Mouse (Mus musculus) CH12.LX (cell line): ENCODE results near the gene Tnp1. TPM values are rescaled to one million over a fixed set of nuclear protein-coding genes. Genes with fewer than 3 reads are reported as not detected.

Experiments
- DNase-seq: peaks from one replicate; pipeline ENCODE4 v3.0.0-alpha.2; 2013; ENCODE audit errors: extremely low read depth
- H3K27ac ChIP-seq: 2 replicates; pipeline ENCODE4 v1.5.1; 2012; ENCODE audit warnings: low read depth, mild to moderate bottlenecking, control low read depth, moderate library complexity; ENCODE audit not compliant: insufficient read depth
- H3K27me3 ChIP-seq: replicated peaks from 2 replicates; pipeline ENCODE3; 2012; ENCODE audit warnings: inconsistent platforms
- H3K36me3 ChIP-seq, 2 experiments: replicated peaks in 1 of 2; 2 replicates each; pipeline versions ENCODE3 to v1.6.1; 2012; ENCODE audit warnings: inconsistent platforms in 1 of 2, low read length in 1 of 2, mild to moderate bottlenecking in 1 of 2, mixed read lengths in 1 of 2, moderate library complexity in 1 of 2; ENCODE audit not compliant: control insufficient read depth in 1 of 2, insufficient read depth in 1 of 2
- H3K4me1 ChIP-seq, 2 experiments: 2 replicates each; pipeline ENCODE4 v1.6.1; 2012; ENCODE audit warnings: inconsistent platforms in 1 of 2, moderate library complexity in 1 of 2; ENCODE audit not compliant: insufficient read depth in 2 of 2, control insufficient read depth in 1 of 2
- H3K4me2 ChIP-seq: 2 replicates; pipeline ENCODE4 v1.6.1; 2012; ENCODE audit warnings: low read depth, mild to moderate bottlenecking, control low read depth; ENCODE audit not compliant: poor library complexity, insufficient read depth, severe bottlenecking
- H3K4me3 ChIP-seq, 3 experiments: fragments of 150-350 bp in 1 of 3; sonication (generic) in 1 of 3; replicated peaks in 1 of 3; 2 replicates each; pipeline versions ENCODE3 to v1.5.1; 2011 to 2012; ENCODE audit warnings: low read depth in 2 of 3, low read length in 2 of 3, mild to moderate bottlenecking in 2 of 3, moderate library complexity in 2 of 3, control low read depth in 1 of 3, improper control_type of control experiment in 1 of 3, inconsistent platforms in 1 of 3, mixed read lengths in 1 of 3; ENCODE audit not compliant: poor library complexity in 1 of 3
- H3K79me2 ChIP-seq: replicated peaks from 2 replicates; pipeline ENCODE4 v1.6.1; 2012; ENCODE audit warnings: mild to moderate bottlenecking, moderate library complexity; ENCODE audit not compliant: control insufficient read depth, poor library complexity, insufficient read depth, severe bottlenecking; ENCODE audit errors: extremely low read depth
- H3K9ac ChIP-seq: 2 replicates; pipeline ENCODE4 v1.6.1; 2012; ENCODE audit warnings: low read depth, mild to moderate bottlenecking, control low read depth, moderate library complexity; ENCODE audit not compliant: insufficient read depth
- H3K9me3 ChIP-seq: replicated peaks from 2 replicates; pipeline ENCODE3; 2012; ENCODE audit warnings: low read length, inconsistent platforms, mixed read lengths
- CHD2 ChIP-seq: IDR thresholded peaks from 2 replicates; pipeline ENCODE4 v1.6.1; 2011; ENCODE audit warnings: low read length, improper control_type of control experiment
- CTCF ChIP-seq, 2 experiments: IDR thresholded peaks in 1 of 2; conservative IDR thresholded peaks in 1 of 2; 2 replicates each; pipeline ENCODE4 v1.5.1; 2011 to 2012; ENCODE audit warnings: low read depth in 2 of 2, low read length in 2 of 2, improper control_type of control experiment in 1 of 2, inconsistent platforms in 1 of 2, mild to moderate bottlenecking in 1 of 2, moderate library complexity in 1 of 2
- E2F4 ChIP-seq: IDR thresholded peaks from 2 replicates; pipeline ENCODE4 v1.6.1; 2011; ENCODE audit warnings: low read depth, low read length, improper control_type of control experiment; ENCODE audit not compliant: insufficient replicate concordance
- ELF1 ChIP-seq: IDR thresholded peaks from 2 replicates; pipeline ENCODE4 v1.6.1; 2014; ENCODE audit warnings: low read depth, mild to moderate bottlenecking, inconsistent platforms, low read length, improper control_type of control experiment
- GABPA ChIP-seq: IDR thresholded peaks from 2 replicates; pipeline ENCODE4 v1.6.1; 2012; ENCODE audit warnings: low read depth, low read length, improper control_type of control experiment, inconsistent platforms; ENCODE audit not compliant: insufficient replicate concordance
- JUND ChIP-seq: conservative IDR thresholded peaks from 2 replicates; pipeline ENCODE4 v1.6.1; 2011; ENCODE audit warnings: low read depth, low read length, improper control_type of control experiment
- KAT2A ChIP-seq: IDR thresholded peaks from 2 replicates; pipeline ENCODE4 v1.6.1; 2012; ENCODE audit warnings: low read length, improper control_type of control experiment, inconsistent platforms; ENCODE audit not compliant: insufficient replicate concordance
- MAZ ChIP-seq: IDR thresholded peaks from 2 replicates; pipeline ENCODE4 v1.6.1; 2012; ENCODE audit warnings: low read depth, mild to moderate bottlenecking, inconsistent platforms, low read length, improper control_type of control experiment, moderate library complexity
- MEF2A ChIP-seq: IDR thresholded peaks from 2 replicates; pipeline ENCODE4 v1.6.1; 2014; ENCODE audit warnings: low read depth, mild to moderate bottlenecking, inconsistent platforms, low read length, improper control_type of control experiment, borderline replicate concordance
- NELFE ChIP-seq: IDR thresholded peaks from 2 replicates; pipeline ENCODE4 v1.6.1; 2011; ENCODE audit warnings: low read depth, low read length, improper control_type of control experiment
- PAX5 ChIP-seq: IDR thresholded peaks from 2 replicates; pipeline ENCODE4 v1.6.1; 2012; ENCODE audit warnings: low read length, inconsistent platforms, mixed read lengths
- POLR2A ChIP-seq: IDR thresholded peaks from 2 replicates; pipeline ENCODE4 v1.6.1; 2011; ENCODE audit warnings: low read depth, mild to moderate bottlenecking, improper control_type of control experiment, low read length
- POLR2AphosphoS2 ChIP-seq: IDR thresholded peaks from 2 replicates; pipeline ENCODE4 v1.6.1; 2011; ENCODE audit warnings: low read depth, low read length, improper control_type of control experiment
- TBP ChIP-seq: conservative IDR thresholded peaks from 2 replicates; pipeline ENCODE4 v1.6.1; 2011; ENCODE audit warnings: low read depth, low read length, improper control_type of control experiment
- TCF12 ChIP-seq: IDR thresholded peaks from 2 replicates; pipeline ENCODE4 v1.6.1; 2014; ENCODE audit warnings: low read depth, mild to moderate bottlenecking, inconsistent platforms, low read length, improper control_type of control experiment
- USF1 ChIP-seq: IDR thresholded peaks from 2 replicates; pipeline ENCODE4 v1.6.1; 2014; ENCODE audit warnings: low read depth, mild to moderate bottlenecking, inconsistent platforms, low read length, improper control_type of control experiment
- USF2 ChIP-seq: conservative IDR thresholded peaks from 2 replicates; pipeline ENCODE4 v1.6.1; 2011; ENCODE audit warnings: low read depth, low read length, improper control_type of control experiment
- ZC3H11A ChIP-seq: IDR thresholded peaks from 2 replicates; pipeline ENCODE4 v1.6.1; 2012; ENCODE audit warnings: low read depth, mild to moderate bottlenecking, inconsistent platforms, low read length, improper control_type of control experiment
- ZNF384 ChIP-seq: IDR thresholded peaks from 2 replicates; pipeline ENCODE4 v1.6.1; 2012; ENCODE audit warnings: low read depth, low read length, improper control_type of control experiment, inconsistent platforms
- dilution Hi-C: fragments of 300-500 bp; cut with MboI; formaldehyde crosslinking; loops from 2 replicates; pipeline ENCODE4 v1.14.3; 2020; ENCODE audit warnings: low sequenced_read_pairs; ENCODE audit not compliant: extremely low pct_unique_long_range_greater_than_20kb, extremely low pct_ligation_motif_present
- in situ Hi-C: fragments of 300-500 bp; cut with MboI; formaldehyde crosslinking; loops from 3 replicates; pipeline ENCODE4 v1.14.3; 2019; ENCODE audit warnings: low sequenced_read_pairs, low pct_ligation_motif_present, low pct_unique_long_range_greater_than_20kb, mixed read lengths
- polyA plus RNA-seq: library from polyadenylated mRNA; unstranded; fragments of >175 nt; gene quantifications from 2 replicates; pipeline ENCODE4 v1.2.1, GENCODE M21; 2012; ENCODE audit warnings: low read depth; ENCODE audit not compliant: insufficient read length
- total RNA-seq, 2 experiments: library from RNA; depleted of rRNA; stranded (reverse); fragments of 300-350 nt in 1 of 2; fragments of >200 nt in 1 of 2; gene quantifications; 2 replicates each; pipeline ENCODE4 v1.2.3; 2012 to 2014

The Tnp1 gene
- total and polyA plus RNA-seq, 3 experiments = not detected

DNA sequence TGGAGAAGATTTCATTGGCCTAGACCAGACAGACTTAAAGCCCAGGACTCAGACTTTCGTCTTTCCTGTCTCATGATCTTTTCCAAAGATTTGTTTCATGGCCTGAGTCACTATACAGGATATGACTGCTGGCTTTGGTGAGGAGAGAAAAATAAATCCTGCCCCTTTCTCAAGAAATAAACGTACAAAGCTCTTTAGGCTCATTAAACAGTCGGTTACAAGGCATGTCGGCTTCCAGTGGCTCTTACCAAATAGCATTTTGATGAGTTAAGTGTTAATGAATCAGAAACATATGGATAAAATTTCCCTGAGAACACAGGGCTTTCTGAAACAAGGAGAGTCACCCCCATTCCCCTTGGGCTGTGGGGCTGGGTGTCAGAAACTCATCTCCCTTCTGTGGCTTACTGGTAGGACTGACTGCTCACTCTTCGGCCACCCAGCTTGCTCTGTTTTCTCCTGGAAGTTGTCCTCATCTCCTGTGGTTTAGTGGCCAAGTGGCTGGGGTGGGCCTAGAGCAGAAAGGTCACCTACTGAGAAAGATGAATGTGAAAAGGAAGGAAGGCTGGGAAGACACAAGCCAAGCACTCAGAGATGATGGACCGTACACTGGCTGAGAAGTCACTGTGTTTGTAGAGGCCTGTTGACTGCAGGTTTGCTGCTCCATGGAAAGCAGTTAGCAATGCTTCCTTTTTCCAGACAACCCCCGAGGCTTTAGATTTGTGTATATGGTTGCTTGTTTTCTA lies 46.0 kb upstream of the Tnp1 start:
- Histone ChIP-seq H3K9ac (no peak overlapping the region), H3K9me3 (peaks cover 4% of the 10 kb centered on the region), H3K36me3 (no peaks in the 10 kb centered on the region), H3K27me3 (peaks cover 7% of the 10 kb centered on the region), H3K4me2 (no peak overlapping the region), H3K4me3 (no peak overlapping the region), H3K4me1 (no peaks in the 10 kb centered on the region), H3K79me2 (no peaks in the 10 kb centered on the region), H3K27ac (no peak overlapping the region)
- no peak for DNase-seq
- in situ Hi-C loops = no loop called here
- dilution Hi-C loops = no loop called here
- no peak for TF ChIP-seq USF2
- TF ChIP-seq NELFE = no peak
- no peak for TF ChIP-seq PAX5
- TF ChIP-seq ZNF384 = no peak
- no peak for TF ChIP-seq GABPA
- no peak for TF ChIP-seq CHD2
- TF ChIP-seq POLR2A = no peak
- no peak for TF ChIP-seq ZC3H11A
- no peak for TF ChIP-seq USF1
- TF ChIP-seq KAT2A = no peak
- no peak for TF ChIP-seq CTCF (conservative IDR thresholded peaks at IDR 0.05 in 1 of 2, IDR thresholded peaks at IDR 0.05 in 1 of 2; ENCODE audit: low read depth in 2 of 2, low read length in 2 of 2)
- TF ChIP-seq MAZ = no peak
- TF ChIP-seq POLR2AphosphoS2 = no peak
- no peak for TF ChIP-seq E2F4
- no peak for TF ChIP-seq TBP
- TF ChIP-seq, all 38 proteins: peak for 0

DNA sequence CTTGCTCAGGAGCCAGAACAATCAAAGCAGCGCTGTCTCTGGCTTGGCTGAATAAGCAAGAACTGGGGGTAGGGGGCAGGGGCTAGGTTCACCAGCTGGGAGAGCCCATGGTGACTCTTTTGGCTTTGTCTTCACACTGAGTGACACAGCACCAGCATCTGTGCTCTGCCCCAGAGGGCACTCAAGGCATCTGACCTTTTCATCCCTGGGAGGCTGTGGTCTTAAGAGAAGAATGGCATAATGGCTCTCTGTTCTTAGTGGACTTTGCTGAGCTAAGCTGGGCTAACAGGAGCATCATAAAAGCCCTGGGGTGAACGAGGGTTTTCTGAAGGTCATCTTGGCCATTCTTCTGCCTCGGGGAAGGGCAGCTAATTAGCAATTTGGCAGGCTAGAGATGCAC lies 44.6 kb upstream of the Tnp1 start:
- no peak overlapping the region for H3K9ac ChIP-seq
- TF ChIP-seq ELF1 (no peak), E2F4 (no peak), MEF2A (no peak), TCF12 (no peak), JUND (no peak)
- no peak overlapping the region for H3K27ac ChIP-seq
- no peaks in the 10 kb centered on the region for H3K9me3 ChIP-seq
- no peaks in the 10 kb centered on the region for H3K4me1 ChIP-seq
- no peak overlapping the region for H3K4me2 ChIP-seq
- no peaks in the 10 kb centered on the region for H3K79me2 ChIP-seq
- in situ Hi-C loops (no loop called here), dilution Hi-C loops (no loop called here)
- peaks cover 7% of the 10 kb centered on the region for H3K27me3 ChIP-seq
- H3K36me3 ChIP-seq = no peaks in the 10 kb centered on the region
- no peak overlapping the region for H3K4me3 ChIP-seq
- no peak for DNase-seq
